Mouse (Mus musculus) forebrain, embryonic 10.5 days (tissue): Measurements from ENCODE around the gene Slc44a1. TPM values are rescaled to one million over a fixed set of nuclear protein-coding genes. Genes with fewer than 3 reads are reported as not detected.

ENCODE experiments used
- DNase-seq: peaks from one replicate; pipeline ENCODE4 v3.0.0-alpha.2; 2017; ENCODE audit warnings: low spot score; ENCODE audit errors: extremely low spot score
- H3K27ac ChIP-seq: fragments of 300-500 bp; sonication (generic); 2 replicates; pipeline ENCODE4 v1.5.1; 2016; ENCODE audit warnings: mild to moderate bottlenecking
- H3K27me3 ChIP-seq: fragments of 300-500 bp; sonication (generic); 2 replicates; pipeline ENCODE4 v1.6.1; 2016; ENCODE audit warnings: mild to moderate bottlenecking; ENCODE audit not compliant: poor library complexity, severe bottlenecking
- H3K36me3 ChIP-seq: fragments of 300-500 bp; sonication (generic); replicated peaks from 2 replicates; pipeline ENCODE4 v1.6.1; 2016; ENCODE audit warnings: mild to moderate bottlenecking, moderate library complexity
- H3K4me1 ChIP-seq: fragments of 300-500 bp; sonication (generic); 2 replicates; pipeline ENCODE4 v1.6.1; 2016
- H3K4me3 ChIP-seq: fragments of 300-500 bp; sonication (generic); 2 replicates; pipeline ENCODE4 v1.5.1; 2016; ENCODE audit warnings: mild to moderate bottlenecking, moderate library complexity
- H3K9me3 ChIP-seq: fragments of 300-500 bp; sonication (generic); 2 replicates; pipeline ENCODE4 v1.6.1; 2016; ENCODE audit warnings: mild to moderate bottlenecking, moderate library complexity
- WGBS: fragments of 180-500 bp; shearing (Covaris S2); methylation state at CpG from one replicate; pipeline ENCODE4 v1.1.7; 2016; 5-methylcytosine and 5-hydroxymethylcytosine counted together
- polyA plus RNA-seq: library from polyadenylated mRNA; unstranded; fragments of >200 nt; fragmentation: Nextera tagmentation; extraction: Ambion mirVana; gene quantifications from 2 replicates; pipeline ENCODE4 v1.2.1, GENCODE M21; 2016

Gene Slc44a1
- polyA plus RNA-seq, 1 experiment from 2014 or later = 9.9 TPM

DNA sequence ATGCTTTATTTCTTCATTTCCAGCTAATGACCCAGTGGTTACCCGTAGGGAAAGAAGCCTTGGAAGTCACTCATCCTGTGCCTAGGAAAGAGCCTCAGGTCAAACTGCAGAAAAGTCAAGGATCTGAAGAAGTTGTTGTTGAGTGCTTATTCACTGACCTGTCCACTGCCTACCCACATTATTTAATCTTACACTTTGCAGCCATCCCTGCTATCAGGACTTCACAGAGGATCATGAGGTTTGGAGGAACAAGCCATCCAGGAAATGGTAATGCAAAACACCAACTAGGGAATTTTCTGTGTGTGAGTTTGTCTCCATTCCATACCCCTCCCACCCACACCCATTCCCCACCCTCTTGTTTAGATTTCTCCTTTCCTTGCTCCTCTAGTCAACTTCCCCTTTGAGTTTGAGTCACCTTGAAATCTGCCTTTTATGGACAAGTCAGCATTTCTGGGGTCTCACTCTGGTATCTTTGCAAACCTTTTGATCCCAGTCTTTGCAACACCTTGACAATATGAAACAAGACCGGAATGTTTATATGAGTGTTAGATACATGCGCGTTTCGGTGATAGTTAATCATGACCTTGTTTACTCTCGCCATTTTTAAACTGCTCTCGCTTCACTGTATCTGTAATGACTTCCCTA is 1.3 kb upstream of the Slc44a1 start:
- 86% methylated on average over 7 of the region's 7 CpGs for WGBS
- no peak overlapping the region for H3K27ac ChIP-seq
- H3K4me1 ChIP-seq = peaks cover 31% of the 10 kb centered on the region
- no peak for DNase-seq
- peak overlapping the region; percentile 88 for H3K4me3 ChIP-seq
- H3K9me3 ChIP-seq = no peaks in the 10 kb centered on the region
- H3K36me3 ChIP-seq = no peaks in the 10 kb centered on the region
- peaks cover 36% of the 10 kb centered on the region for H3K27me3 ChIP-seq

DNA sequence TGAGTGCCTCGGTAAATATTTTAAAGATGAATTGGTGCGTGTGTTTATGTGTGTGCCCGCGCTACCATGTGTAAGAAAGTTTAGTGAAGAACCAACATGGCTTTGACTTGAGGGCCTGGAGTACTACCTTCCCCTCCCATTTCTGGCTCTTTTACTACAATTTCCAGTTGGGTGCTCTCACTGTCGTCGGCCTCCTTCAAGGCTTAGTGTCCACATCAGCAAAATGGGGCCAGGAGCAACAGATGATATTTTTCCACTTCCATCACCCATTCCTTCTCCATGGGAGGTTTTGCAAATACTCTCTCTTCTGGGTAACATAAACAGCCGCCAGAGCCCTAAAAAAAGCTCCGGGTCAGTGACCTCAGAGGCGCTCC is 590 bp upstream of the Slc44a1 start:
- H3K27me3 ChIP-seq = peaks cover 36% of the 10 kb centered on the region
- peak overlapping the region; percentile 91 for H3K27ac ChIP-seq
- H3K36me3 ChIP-seq = no peaks in the 10 kb centered on the region
- H3K4me1 ChIP-seq = peaks cover 31% of the 10 kb centered on the region
- peak overlapping the region; percentile 88 for H3K4me3 ChIP-seq
- no peaks in the 10 kb centered on the region for H3K9me3 ChIP-seq
- WGBS = 18% methylated on average over 9 of the region's 9 CpGs
- DNase-seq = no peak

- Histone ChIP-seq H3K4me1 (peaks cover 31% of the 10 kb centered on the region), H3K27ac (peak overlapping the region; percentile 91), H3K9me3 (no peaks in the 10 kb centered on the region), H3K4me3 (peak overlapping the region; percentile 88), H3K27me3 (peaks cover 36% of the 10 kb centered on the region), H3K36me3 (no peaks in the 10 kb centered on the region)
- under 1% methylated on average over 45 of the region's 45 CpGs for WGBS
- peak; percentile 44 for DNase-seq
These were observed 781 bp downstream of the Slc44a1 start for GRCm38 (mm10) chr4:53440816-53441571.

- Histone ChIP-seq H3K9me3 (no peaks in the 10 kb centered on the region), H3K27ac (no peak overlapping the region), H3K4me3 (peak overlapping the region; percentile 88), H3K27me3 (peaks cover 36% of the 10 kb centered on the region), H3K36me3 (no peaks in the 10 kb centered on the region), H3K4me1 (peaks cover 31% of the 10 kb centered on the region)
- 32% methylated on average over 4 of the region's 4 CpGs for WGBS
- no peak for DNase-seq
These were observed 1.5 kb downstream of the Slc44a1 start for GRCm38 (mm10) chr4:53441683-53442082.

DNA sequence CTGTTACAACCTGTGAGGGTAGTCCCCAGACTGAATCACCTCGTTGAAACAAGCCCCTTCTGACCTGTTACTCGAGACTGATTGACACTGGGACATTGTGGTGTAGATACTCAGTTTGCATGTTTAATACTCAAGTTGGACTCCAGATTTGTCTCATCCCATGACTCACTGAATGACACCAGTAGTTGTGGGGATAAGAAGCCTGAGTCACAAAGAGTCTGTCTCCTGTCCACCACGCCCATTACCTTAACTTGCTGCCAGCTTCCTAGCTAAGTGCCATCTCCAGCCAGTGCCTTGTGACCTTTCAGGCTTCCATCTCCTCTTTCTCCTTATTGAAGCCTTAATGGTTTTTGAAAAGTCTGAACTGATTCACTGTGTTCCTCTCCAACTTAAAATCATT is 6.0 kb downstream of the Slc44a1 start:
- no peak for DNase-seq
- WGBS = 83% methylated on average over 3 of the region's 3 CpGs

DNA sequence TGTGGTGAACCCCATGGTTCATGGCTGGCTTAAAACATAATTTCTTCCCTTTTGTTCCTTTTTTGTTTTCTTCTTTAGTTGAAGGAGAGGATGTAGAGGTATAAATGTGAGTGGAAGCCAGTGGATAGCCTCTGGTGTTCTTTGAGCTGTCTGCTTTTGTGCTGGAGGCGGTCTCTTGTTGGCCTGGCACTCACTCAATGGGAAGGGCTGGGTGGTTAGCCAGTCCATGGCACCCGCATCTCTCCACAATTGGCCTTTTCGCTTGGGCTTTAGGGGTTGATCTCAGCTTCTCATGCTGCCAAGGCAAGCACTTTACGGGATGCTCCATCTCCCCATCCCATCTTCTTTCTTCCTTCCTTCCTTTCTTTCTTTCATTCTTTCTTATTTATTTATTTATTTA is 7.6 kb downstream of the Slc44a1 start:
- WGBS = 97% methylated on average over 4 of the region's 4 CpGs
- Histone ChIP-seq H3K27me3 (peaks cover 7% of the 10 kb centered on the region), H3K4me1 (0 out of 2 replicates have a peak, but pooled peaks cover under 1% of the 10 kb centered on the region), H3K4me3 (no peak overlapping the region), H3K36me3 (no peaks in the 10 kb centered on the region), H3K27ac (no peak overlapping the region), H3K9me3 (no peaks in the 10 kb centered on the region)
- no peak for DNase-seq

More for the DNA sequence above, 6.0 kb downstream of the Slc44a1 start:
- Histone ChIP-seq H3K36me3 (no peaks in the 10 kb centered on the region), H3K4me3 (no peak overlapping the region), H3K27me3 (peaks cover 22% of the 10 kb centered on the region), H3K27ac (no peak overlapping the region), H3K9me3 (no peaks in the 10 kb centered on the region), H3K4me1 (peaks cover 12% of the 10 kb centered on the region)

- peaks cover 8% of the 10 kb centered on the region for H3K4me1 ChIP-seq
- H3K9me3 ChIP-seq = no peaks in the 10 kb centered on the region
- no peak overlapping the region for H3K27ac ChIP-seq
- DNase-seq = no peak
- no peaks in the 10 kb centered on the region for H3K27me3 ChIP-seq
- 90% methylated on average over 7 of the region's 7 CpGs for WGBS
- H3K4me3 ChIP-seq = no peak overlapping the region
- no peaks in the 10 kb centered on the region for H3K36me3 ChIP-seq
These were observed 10.5 kb downstream of the Slc44a1 start for GRCm38 (mm10) chr4:53450736-53451135.

- Histone ChIP-seq H3K4me1 (peaks cover 8% of the 10 kb centered on the region), H3K27ac (no peak overlapping the region), H3K36me3 (no peaks in the 10 kb centered on the region), H3K9me3 (no peaks in the 10 kb centered on the region), H3K4me3 (no peak overlapping the region), H3K27me3 (no peaks in the 10 kb centered on the region)
- no peak for DNase-seq
- WGBS = 64% methylated on average over 4 of the region's 4 CpGs
These were observed 11.7 kb downstream of the Slc44a1 start for GRCm38 (mm10) chr4:53451887-53452286.

- WGBS = 93% methylated on average over 1 of the region's 1 CpGs
- peaks cover 8% of the 10 kb centered on the region for H3K4me1 ChIP-seq
These were observed 12.2 kb downstream of the Slc44a1 start for GRCm38 (mm10) chr4:53452457-53452856.

GRCm38 (mm10) chr4:53452976-53453889 is 13.0 kb downstream of the Slc44a1 start:
- WGBS = 50% methylated on average over 10 of the region's 10 CpGs
- Histone ChIP-seq H3K4me1 (peaks cover 8% of the 10 kb centered on the region), H3K36me3 (no peaks in the 10 kb centered on the region), H3K4me3 (no peak overlapping the region), H3K27me3 (no peaks in the 10 kb centered on the region), H3K9me3 (no peaks in the 10 kb centered on the region), H3K27ac (no peak overlapping the region)
- DNase-seq = no peak

More at GRCm38 (mm10) chr4:53452457-53452856, 12.2 kb downstream of the Slc44a1 start:
- H3K27ac ChIP-seq = no peak overlapping the region
- H3K27me3 ChIP-seq = no peaks in the 10 kb centered on the region
- H3K9me3 ChIP-seq = no peaks in the 10 kb centered on the region
- no peaks in the 10 kb centered on the region for H3K36me3 ChIP-seq
- DNase-seq = no peak
- H3K4me3 ChIP-seq = no peak overlapping the region

DNA sequence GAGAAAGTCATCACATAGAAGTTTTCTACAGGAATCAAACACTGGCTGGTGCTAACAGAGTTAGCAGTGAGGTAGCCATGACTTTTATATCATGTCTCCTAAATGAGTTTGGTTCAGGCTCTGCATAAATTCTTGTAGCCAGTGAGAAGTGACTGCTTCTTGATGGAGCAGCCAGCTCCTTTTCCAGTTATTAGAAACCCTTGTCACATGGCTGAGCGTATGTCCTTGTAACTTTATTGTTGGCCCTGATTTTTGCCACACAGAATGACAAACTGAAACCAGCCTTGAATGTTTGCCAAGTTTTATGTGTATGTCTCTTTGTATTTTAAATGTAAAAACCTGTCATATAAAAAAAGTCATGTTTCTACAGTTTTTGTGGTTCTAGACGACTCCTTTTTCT is 15.7 kb downstream of the Slc44a1 start:
- no peaks in the 10 kb centered on the region for H3K9me3 ChIP-seq
- peaks cover 8% of the 10 kb centered on the region for H3K4me1 ChIP-seq
- DNase-seq = no peak
- no peaks in the 10 kb centered on the region for H3K27me3 ChIP-seq
- H3K36me3 ChIP-seq = no peaks in the 10 kb centered on the region
- no peak overlapping the region for H3K27ac ChIP-seq
- 93% methylated on average over 2 of the region's 2 CpGs for WGBS
- no peak overlapping the region for H3K4me3 ChIP-seq

GRCm38 (mm10) chr4:53456570-53456969 is 16.4 kb downstream of the Slc44a1 start:
- DNase-seq = no peak
- no peak overlapping the region for H3K4me3 ChIP-seq
- no peak overlapping the region for H3K27ac ChIP-seq
- H3K27me3 ChIP-seq = no peaks in the 10 kb centered on the region
- 89% methylated on average over 6 of the region's 6 CpGs for WGBS
- H3K4me1 ChIP-seq = peaks cover 8% of the 10 kb centered on the region
- no peaks in the 10 kb centered on the region for H3K9me3 ChIP-seq
- H3K36me3 ChIP-seq = no peaks in the 10 kb centered on the region
